Mouse (Mus musculus) CH12.LX (cell line): ENCODE results near the gene Dclk2. TPM values are rescaled to one million over a fixed set of nuclear protein-coding genes. Genes with fewer than 3 reads are reported as not detected.

Experiments
- DNase-seq: peaks from one replicate; pipeline ENCODE4 v3.0.0-alpha.2; 2013; ENCODE audit errors: extremely low read depth
- H3K27ac ChIP-seq: 2 replicates; pipeline ENCODE4 v1.5.1; 2012; ENCODE audit warnings: low read depth, mild to moderate bottlenecking, control low read depth, moderate library complexity; ENCODE audit not compliant: insufficient read depth
- H3K27me3 ChIP-seq: replicated peaks from 2 replicates; pipeline ENCODE3; 2012; ENCODE audit warnings: inconsistent platforms
- H3K36me3 ChIP-seq, 2 experiments: replicated peaks in 1 of 2; 2 replicates each; pipeline versions ENCODE3 to v1.6.1; 2012; ENCODE audit warnings: inconsistent platforms in 1 of 2, low read length in 1 of 2, mild to moderate bottlenecking in 1 of 2, mixed read lengths in 1 of 2, moderate library complexity in 1 of 2; ENCODE audit not compliant: control insufficient read depth in 1 of 2, insufficient read depth in 1 of 2
- H3K4me1 ChIP-seq, 2 experiments: 2 replicates each; pipeline ENCODE4 v1.6.1; 2012; ENCODE audit warnings: inconsistent platforms in 1 of 2, moderate library complexity in 1 of 2; ENCODE audit not compliant: insufficient read depth in 2 of 2, control insufficient read depth in 1 of 2
- H3K4me2 ChIP-seq: 2 replicates; pipeline ENCODE4 v1.6.1; 2012; ENCODE audit warnings: low read depth, mild to moderate bottlenecking, control low read depth; ENCODE audit not compliant: poor library complexity, insufficient read depth, severe bottlenecking
- H3K4me3 ChIP-seq, 3 experiments: fragments of 150-350 bp in 1 of 3; sonication (generic) in 1 of 3; replicated peaks in 1 of 3; 2 replicates each; pipeline versions ENCODE3 to v1.5.1; 2011 to 2012; ENCODE audit warnings: low read depth in 2 of 3, low read length in 2 of 3, mild to moderate bottlenecking in 2 of 3, moderate library complexity in 2 of 3, control low read depth in 1 of 3, improper control_type of control experiment in 1 of 3, inconsistent platforms in 1 of 3, mixed read lengths in 1 of 3; ENCODE audit not compliant: poor library complexity in 1 of 3
- H3K79me2 ChIP-seq: replicated peaks from 2 replicates; pipeline ENCODE4 v1.6.1; 2012; ENCODE audit warnings: mild to moderate bottlenecking, moderate library complexity; ENCODE audit not compliant: control insufficient read depth, poor library complexity, insufficient read depth, severe bottlenecking; ENCODE audit errors: extremely low read depth
- H3K9ac ChIP-seq: 2 replicates; pipeline ENCODE4 v1.6.1; 2012; ENCODE audit warnings: low read depth, mild to moderate bottlenecking, control low read depth, moderate library complexity; ENCODE audit not compliant: insufficient read depth
- H3K9me3 ChIP-seq: replicated peaks from 2 replicates; pipeline ENCODE3; 2012; ENCODE audit warnings: low read length, inconsistent platforms, mixed read lengths
- CHD1 ChIP-seq: IDR thresholded peaks from 2 replicates; pipeline ENCODE4 v1.6.1; 2012; ENCODE audit warnings: low read depth, low read length, improper control_type of control experiment, inconsistent platforms
- CHD2 ChIP-seq: IDR thresholded peaks from 2 replicates; pipeline ENCODE4 v1.6.1; 2011; ENCODE audit warnings: low read length, improper control_type of control experiment
- CTCF ChIP-seq, 2 experiments: IDR thresholded peaks in 1 of 2; conservative IDR thresholded peaks in 1 of 2; 2 replicates each; pipeline ENCODE4 v1.5.1; 2011 to 2012; ENCODE audit warnings: low read depth in 2 of 2, low read length in 2 of 2, improper control_type of control experiment in 1 of 2, inconsistent platforms in 1 of 2, mild to moderate bottlenecking in 1 of 2, moderate library complexity in 1 of 2
- E2F4 ChIP-seq: IDR thresholded peaks from 2 replicates; pipeline ENCODE4 v1.6.1; 2011; ENCODE audit warnings: low read depth, low read length, improper control_type of control experiment; ENCODE audit not compliant: insufficient replicate concordance
- ELF1 ChIP-seq: IDR thresholded peaks from 2 replicates; pipeline ENCODE4 v1.6.1; 2014; ENCODE audit warnings: low read depth, mild to moderate bottlenecking, inconsistent platforms, low read length, improper control_type of control experiment
- EP300 ChIP-seq: IDR thresholded peaks from 2 replicates; pipeline ENCODE4 v1.6.1; 2011; ENCODE audit warnings: low read length, improper control_type of control experiment
- HCFC1 ChIP-seq: IDR thresholded peaks from 2 replicates; pipeline ENCODE4 v1.6.1; 2012; ENCODE audit warnings: low read depth, mild to moderate bottlenecking, inconsistent platforms, low read length, improper control_type of control experiment
- IRF4 ChIP-seq: IDR thresholded peaks from 2 replicates; pipeline ENCODE4 v1.6.1; 2014; ENCODE audit warnings: low read depth, mild to moderate bottlenecking, inconsistent platforms, low read length, improper control_type of control experiment
- MAFK ChIP-seq: IDR thresholded peaks from 2 replicates; pipeline ENCODE4 v1.6.1; 2011; ENCODE audit warnings: low read length, improper control_type of control experiment; ENCODE audit not compliant: insufficient replicate concordance
- MXI1 ChIP-seq: IDR thresholded peaks from 2 replicates; pipeline ENCODE4 v1.6.1; 2011; ENCODE audit warnings: mild to moderate bottlenecking, low read depth, low read length, improper control_type of control experiment
- PAX5 ChIP-seq: IDR thresholded peaks from 2 replicates; pipeline ENCODE4 v1.6.1; 2012; ENCODE audit warnings: low read length, inconsistent platforms, mixed read lengths
- POLR2A ChIP-seq: IDR thresholded peaks from 2 replicates; pipeline ENCODE4 v1.6.1; 2011; ENCODE audit warnings: low read depth, mild to moderate bottlenecking, improper control_type of control experiment, low read length
- RAD21 ChIP-seq: IDR thresholded peaks from 2 replicates; pipeline ENCODE4 v1.6.1; 2011; ENCODE audit warnings: low read depth, mild to moderate bottlenecking, low read length, improper control_type of control experiment, moderate library complexity
- TBP ChIP-seq: conservative IDR thresholded peaks from 2 replicates; pipeline ENCODE4 v1.6.1; 2011; ENCODE audit warnings: low read depth, low read length, improper control_type of control experiment
- TCF12 ChIP-seq: IDR thresholded peaks from 2 replicates; pipeline ENCODE4 v1.6.1; 2014; ENCODE audit warnings: low read depth, mild to moderate bottlenecking, inconsistent platforms, low read length, improper control_type of control experiment
- USF1 ChIP-seq: IDR thresholded peaks from 2 replicates; pipeline ENCODE4 v1.6.1; 2014; ENCODE audit warnings: low read depth, mild to moderate bottlenecking, inconsistent platforms, low read length, improper control_type of control experiment
- ZKSCAN1 ChIP-seq: IDR thresholded peaks from 2 replicates; pipeline ENCODE4 v1.6.1; 2012; ENCODE audit warnings: low read depth, inconsistent platforms, low read length, improper control_type of control experiment, borderline replicate concordance
- dilution Hi-C: fragments of 300-500 bp; cut with MboI; formaldehyde crosslinking; loops from 2 replicates; pipeline ENCODE4 v1.14.3; 2020; ENCODE audit warnings: low sequenced_read_pairs; ENCODE audit not compliant: extremely low pct_unique_long_range_greater_than_20kb, extremely low pct_ligation_motif_present
- in situ Hi-C: fragments of 300-500 bp; cut with MboI; formaldehyde crosslinking; loops from 3 replicates; pipeline ENCODE4 v1.14.3; 2019; ENCODE audit warnings: low sequenced_read_pairs, low pct_ligation_motif_present, low pct_unique_long_range_greater_than_20kb, mixed read lengths
- polyA plus RNA-seq: library from polyadenylated mRNA; unstranded; fragments of >175 nt; gene quantifications from 2 replicates; pipeline ENCODE4 v1.2.1, GENCODE M21; 2012; ENCODE audit warnings: low read depth; ENCODE audit not compliant: insufficient read length
- total RNA-seq, 2 experiments: library from RNA; depleted of rRNA; stranded (reverse); fragments of 300-350 nt in 1 of 2; fragments of >200 nt in 1 of 2; gene quantifications; 2 replicates each; pipeline ENCODE4 v1.2.3; 2012 to 2014

The Dclk2 gene
- total and polyA plus RNA-seq, 3 experiments, result 0.93 to 2.0 (median 1.0) TPM

- in situ Hi-C loops, result no loop called here
These were observed 126.9 kb downstream of the Dclk2 start for GRCm38 (mm10) chr3:86793720-86794191.

DNA sequence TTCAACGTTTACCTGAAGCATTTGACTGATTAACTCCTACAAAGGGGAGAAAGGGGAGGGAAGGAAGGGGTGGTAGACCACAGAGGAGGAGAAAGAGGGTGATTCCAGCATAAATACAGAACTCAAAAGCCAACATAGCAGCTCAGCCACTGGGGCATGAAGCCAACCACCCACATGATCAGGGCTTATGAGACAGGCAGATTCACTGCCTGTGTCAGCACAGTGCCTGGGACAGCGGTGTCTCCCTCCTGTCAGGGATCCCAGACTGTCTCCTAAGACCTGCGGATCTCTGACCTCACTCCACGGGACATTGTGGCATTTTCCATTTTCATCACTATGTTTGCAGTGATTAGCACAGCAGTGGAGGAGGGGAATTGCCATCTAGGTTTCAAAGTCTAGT lies 127.4 kb downstream of the Dclk2 start:
- no peak overlapping the region for H3K4me3 ChIP-seq
- H3K79me2 ChIP-seq, result no peaks in the 10 kb centered on the region
- no peak overlapping the region for H3K27ac ChIP-seq
- H3K4me1 ChIP-seq, result peaks cover 6 to 7% of the 10 kb centered on the region in 2 experiments
- in situ Hi-C loops, result no loop called here
- dilution Hi-C loops, result no loop called here
- no peak overlapping the region for H3K4me2 ChIP-seq
- H3K9ac ChIP-seq, result no peak overlapping the region
- H3K9me3 ChIP-seq, result no peaks in the 10 kb centered on the region
- H3K27me3 ChIP-seq, result no peaks in the 10 kb centered on the region
- DNase-seq, result no peak
- TF ChIP-seq HCFC1, result no peak
- TF ChIP-seq TBP, result no peak
- TF ChIP-seq EP300, result no peak
- no peak for TF ChIP-seq ELF1
- no peak for TF ChIP-seq MAFK
- no peak for TF ChIP-seq E2F4
- TF ChIP-seq USF1, result no peak
- TF ChIP-seq TCF12, result no peak
- TF ChIP-seq CTCF (conservative IDR thresholded peaks at IDR 0.05 in 1 of 2, IDR thresholded peaks at IDR 0.05 in 1 of 2; ENCODE audit: low read depth in 2 of 2, low read length in 2 of 2), result no peak
- TF ChIP-seq RAD21, result no peak
- TF ChIP-seq CHD2, result no peak
- no peak for TF ChIP-seq PAX5
- no peak for TF ChIP-seq POLR2A
- no peak for TF ChIP-seq CHD1
- H3K36me3 ChIP-seq, result peaks cover 0 to 6% of the 10 kb centered on the region in 2 experiments

More at GRCm38 (mm10) chr3:86793720-86794191, 126.9 kb downstream of the Dclk2 start:
- Histone ChIP-seq H3K4me1 (peaks cover 6 to 7% of the 10 kb centered on the region in 2 experiments), H3K79me2 (no peaks in the 10 kb centered on the region), H3K4me2 (no peak overlapping the region), H3K9me3 (no peaks in the 10 kb centered on the region), H3K27ac (no peak overlapping the region), H3K9ac (no peak overlapping the region), H3K36me3 (peaks cover 0 to 4% of the 10 kb centered on the region in 2 experiments), H3K4me3 (no peak overlapping the region), H3K27me3 (no peaks in the 10 kb centered on the region)
- TF ChIP-seq ZKSCAN1, result no peak
- TF ChIP-seq MXI1, result no peak
- TF ChIP-seq IRF4, result no peak
- TF ChIP-seq TBP, result no peak
- DNase-seq, result no peak
- dilution Hi-C loops, result no loop called here
